Mouse (Mus musculus): Measurements from ENCODE around the gene Dusp7. TPM values are rescaled to one million over a fixed set of nuclear protein-coding genes. Genes with fewer than 3 reads are reported as not detected.

The Dusp7 gene
- polyA plus RNA-seq, 1 experiment = 33.5 TPM

- no peak for DNase-seq (ENCODE audit: low spot score)
Measured at GRCm38 (mm10) chr9:106386181-106386864, 17.9 kb downstream of the Dusp7 start.

- no peak for DNase-seq (ENCODE audit: low spot score)
Measured at GRCm38 (mm10) chr9:106392828-106393527, 24.5 kb downstream of the Dusp7 start.

- no peak for DNase-seq (ENCODE audit: low spot score)
Measured at GRCm38 (mm10) chr9:106393548-106393947, 25.1 kb downstream of the Dusp7 start.

GRCm38 (mm10) chr9:106394649-106395602, 26.5 kb downstream of the Dusp7 start:
- DNase-seq (ENCODE audit: low spot score) = no peak

GRCm38 (mm10) chr9:106397733-106398132, 29.3 kb downstream of the Dusp7 start:
- DNase-seq (ENCODE audit: low spot score) = no peak

- DNase-seq (ENCODE audit: low spot score) = no peak
Measured at GRCm38 (mm10) chr9:106398667-106399311, 30.4 kb downstream of the Dusp7 start.

GRCm38 (mm10) chr9:106399808-106400207, 31.4 kb downstream of the Dusp7 start:
- DNase-seq (ENCODE audit: low spot score) = no peak

- DNase-seq (ENCODE audit: low spot score) = no peak
Measured at GRCm38 (mm10) chr9:106402149-106402548, 33.7 kb downstream of the Dusp7 start.

GRCm38 (mm10) chr9:106402607-106403375, 34.4 kb downstream of the Dusp7 start:
- DNase-seq (ENCODE audit: low spot score) = no peak

- no peak for DNase-seq (ENCODE audit: low spot score)
Measured at GRCm38 (mm10) chr9:106405275-106405674, 36.8 kb downstream of the Dusp7 start.

- no peak for DNase-seq (ENCODE audit: low spot score)
Measured at GRCm38 (mm10) chr9:106406443-106407078, 38.1 kb downstream of the Dusp7 start.

GRCm38 (mm10) chr9:106409096-106409495, 40.7 kb downstream of the Dusp7 start:
- no peak for DNase-seq (ENCODE audit: low spot score)

- DNase-seq (ENCODE audit: low spot score) = no peak
Measured at GRCm38 (mm10) chr9:106410086-106410650, 41.7 kb downstream of the Dusp7 start.

GRCm38 (mm10) chr9:106411091-106411594, 42.7 kb downstream of the Dusp7 start:
- no peak for DNase-seq (ENCODE audit: low spot score)

GRCm38 (mm10) chr9:106411729-106412128, 43.3 kb downstream of the Dusp7 start:
- DNase-seq (ENCODE audit: low spot score) = no peak

- no peak for DNase-seq (ENCODE audit: low spot score)
Measured at GRCm38 (mm10) chr9:106412210-106412609, 43.8 kb downstream of the Dusp7 start.

GRCm38 (mm10) chr9:106413606-106414005, 45.2 kb downstream of the Dusp7 start:
- no peak for DNase-seq (ENCODE audit: low spot score)

- no peak for DNase-seq (ENCODE audit: low spot score)
Measured at GRCm38 (mm10) chr9:106416826-106417225, 48.4 kb downstream of the Dusp7 start.

GRCm38 (mm10) chr9:106417841-106418625, 49.6 kb downstream of the Dusp7 start:
- DNase-seq (ENCODE audit: low spot score) = peak; percentile 54

Data from urinary bladder, adult 2 months (tissue).